Mouse (Mus musculus): ENCODE data around the gene Heca. TPM values are rescaled to one million over a fixed set of nuclear protein-coding genes. Genes with fewer than 3 reads are reported as not detected.

Gene Heca
- polyA plus RNA-seq, 1 experiment from 2014 or later, result 4.6 TPM

GRCm38 (mm10) chr10:17860701-17861480, 87.0 kb downstream of the Heca start:
- Histone ChIP-seq H3K4me2 (ENCODE audit: low read depth, low read length) (no peak overlapping the region), H3K27ac (ENCODE audit: low read length) (no peak overlapping the region), H3K36me3 (ENCODE audit: control insufficient read depth, insufficient read depth, low read length) (no peaks in the 10 kb centered on the region), H3K9me3 (replicated peaks; ENCODE audit: control insufficient read depth, low read length) (no peaks in the 10 kb centered on the region), H3K27me3 (ENCODE audit: control insufficient read depth, insufficient read depth, low read length) (no peaks in the 10 kb centered on the region), H3K9ac (ENCODE audit: low read length) (no peak overlapping the region), H3K4me3 (replicated peaks; ENCODE audit: low read length) (no peak overlapping the region), H3K4me1 (ENCODE audit: control insufficient read depth, insufficient read depth, low read length) (no peaks in the 10 kb centered on the region; the same call in 1 of the 2 replicates)
- WGBS, result 63% methylated on average over 6 of the region's 6 CpGs
- no peak for ATAC-seq (ENCODE audit: insufficient read depth, low FRiP score)

- no peak for ATAC-seq (ENCODE audit: insufficient read depth, low FRiP score)
- no peaks in the 10 kb centered on the region for H3K27me3 ChIP-seq (ENCODE audit: control insufficient read depth, insufficient read depth, low read length)
- H3K9ac ChIP-seq (ENCODE audit: low read length), result no peak overlapping the region
- no peak overlapping the region for H3K27ac ChIP-seq (ENCODE audit: low read length)
- H3K9me3 ChIP-seq (replicated peaks; ENCODE audit: control insufficient read depth, low read length), result no peaks in the 10 kb centered on the region
- H3K36me3 ChIP-seq (ENCODE audit: control insufficient read depth, insufficient read depth, low read length), result no peaks in the 10 kb centered on the region
- H3K4me3 ChIP-seq (replicated peaks; ENCODE audit: low read length), result no peak overlapping the region
- WGBS, result 85% methylated on average over 9 of the region's 9 CpGs
- no peaks in the 10 kb centered on the region; the same call in 1 of the 2 replicates for H3K4me1 ChIP-seq (ENCODE audit: control insufficient read depth, insufficient read depth, low read length)
- H3K4me2 ChIP-seq (ENCODE audit: low read depth, low read length), result no peak overlapping the region
These were observed 90.1 kb downstream of the Heca start for GRCm38 (mm10) chr10:17857647-17858261.

- Histone ChIP-seq H3K4me2 (ENCODE audit: low read depth, low read length) (no peak overlapping the region), H3K9ac (ENCODE audit: low read length) (no peak overlapping the region), H3K9me3 (replicated peaks; ENCODE audit: control insufficient read depth, low read length) (no peaks in the 10 kb centered on the region), H3K4me1 (ENCODE audit: control insufficient read depth, insufficient read depth, low read length) (no peaks in the 10 kb centered on the region), H3K27ac (ENCODE audit: low read length) (0 out of 2 replicates have a peak overlapping the region, but pooled peaks have one; percentile 17), H3K36me3 (ENCODE audit: control insufficient read depth, insufficient read depth, low read length) (no peaks in the 10 kb centered on the region), H3K4me3 (replicated peaks; ENCODE audit: low read length) (no peak overlapping the region), H3K27me3 (ENCODE audit: control insufficient read depth, insufficient read depth, low read length) (no peaks in the 10 kb centered on the region)
- peak; percentile 86 for ATAC-seq (ENCODE audit: insufficient read depth, low FRiP score)
- 38% methylated on average over 4 of the region's 4 CpGs for WGBS
These were observed 102.9 kb downstream of the Heca start for GRCm38 (mm10) chr10:17844781-17845537.

GRCm38 (mm10) chr10:17842030-17842429, 105.8 kb downstream of the Heca start:
- no peak overlapping the region for H3K4me3 ChIP-seq (replicated peaks; ENCODE audit: low read length)
- H3K9me3 ChIP-seq (replicated peaks; ENCODE audit: control insufficient read depth, low read length), result no peaks in the 10 kb centered on the region
- H3K27me3 ChIP-seq (ENCODE audit: control insufficient read depth, insufficient read depth, low read length), result no peaks in the 10 kb centered on the region
- H3K9ac ChIP-seq (ENCODE audit: low read length), result no peak overlapping the region
- no peak overlapping the region for H3K27ac ChIP-seq (ENCODE audit: low read length)
- no peak for ATAC-seq (ENCODE audit: insufficient read depth, low FRiP score)
- H3K36me3 ChIP-seq (ENCODE audit: control insufficient read depth, insufficient read depth, low read length), result no peaks in the 10 kb centered on the region
- no peaks in the 10 kb centered on the region for H3K4me1 ChIP-seq (ENCODE audit: control insufficient read depth, insufficient read depth, low read length)
- 83% methylated on average over 3 of the region's 3 CpGs for WGBS
- H3K4me2 ChIP-seq (ENCODE audit: low read depth, low read length), result no peak overlapping the region

- H3K4me2 ChIP-seq (ENCODE audit: low read depth, low read length), result no peak overlapping the region
- ATAC-seq (ENCODE audit: insufficient read depth, low FRiP score), result no peak
- no peak overlapping the region for H3K27ac ChIP-seq (ENCODE audit: low read length)
- H3K36me3 ChIP-seq (ENCODE audit: control insufficient read depth, insufficient read depth, low read length), result no peaks in the 10 kb centered on the region
- H3K4me3 ChIP-seq (replicated peaks; ENCODE audit: low read length), result no peak overlapping the region
- H3K9ac ChIP-seq (ENCODE audit: low read length), result no peak overlapping the region
- WGBS, result 87% methylated on average over 1 of the region's 1 CpGs
- no peaks in the 10 kb centered on the region for H3K4me1 ChIP-seq (ENCODE audit: control insufficient read depth, insufficient read depth, low read length)
- no peaks in the 10 kb centered on the region for H3K27me3 ChIP-seq (ENCODE audit: control insufficient read depth, insufficient read depth, low read length)
- no peaks in the 10 kb centered on the region for H3K9me3 ChIP-seq (replicated peaks; ENCODE audit: control insufficient read depth, low read length)
These were observed 111.6 kb downstream of the Heca start for GRCm38 (mm10) chr10:17836275-17836674.

- H3K9me3 ChIP-seq (replicated peaks; ENCODE audit: control insufficient read depth, low read length), result no peaks in the 10 kb centered on the region
- no peaks in the 10 kb centered on the region for H3K27me3 ChIP-seq (ENCODE audit: control insufficient read depth, insufficient read depth, low read length)
- 77% methylated on average over 6 of the region's 6 CpGs for WGBS
- H3K4me3 ChIP-seq (replicated peaks; ENCODE audit: low read length), result no peak overlapping the region
- H3K9ac ChIP-seq (ENCODE audit: low read length), result no peak overlapping the region
- no peak overlapping the region for H3K27ac ChIP-seq (ENCODE audit: low read length)
- no peaks in the 10 kb centered on the region for H3K36me3 ChIP-seq (ENCODE audit: control insufficient read depth, insufficient read depth, low read length)
- no peak for ATAC-seq (ENCODE audit: insufficient read depth, low FRiP score)
- no peak overlapping the region for H3K4me2 ChIP-seq (ENCODE audit: low read depth, low read length)
- no peaks in the 10 kb centered on the region for H3K4me1 ChIP-seq (ENCODE audit: control insufficient read depth, insufficient read depth, low read length)
These were observed 112.8 kb downstream of the Heca start for GRCm38 (mm10) chr10:17835031-17835430.

- no peak overlapping the region for H3K9ac ChIP-seq (ENCODE audit: low read length)
- H3K36me3 ChIP-seq (ENCODE audit: control insufficient read depth, insufficient read depth, low read length), result no peaks in the 10 kb centered on the region
- H3K4me2 ChIP-seq (ENCODE audit: low read depth, low read length), result no peak overlapping the region
- WGBS, result 68% methylated on average over 3 of the region's 3 CpGs
- H3K27me3 ChIP-seq (ENCODE audit: control insufficient read depth, insufficient read depth, low read length), result no peaks in the 10 kb centered on the region
- ATAC-seq (ENCODE audit: insufficient read depth, low FRiP score), result no peak
- no peak overlapping the region for H3K4me3 ChIP-seq (replicated peaks; ENCODE audit: low read length)
- H3K9me3 ChIP-seq (replicated peaks; ENCODE audit: control insufficient read depth, low read length), result no peaks in the 10 kb centered on the region
- no peaks in the 10 kb centered on the region for H3K4me1 ChIP-seq (ENCODE audit: control insufficient read depth, insufficient read depth, low read length)
- H3K27ac ChIP-seq (ENCODE audit: low read length), result no peak overlapping the region
These were observed 116.8 kb downstream of the Heca start for GRCm38 (mm10) chr10:17831041-17831440.

- no peak overlapping the region for H3K4me2 ChIP-seq (ENCODE audit: low read depth, low read length)
- no peak overlapping the region for H3K4me3 ChIP-seq (replicated peaks; ENCODE audit: low read length)
- no peaks in the 10 kb centered on the region for H3K4me1 ChIP-seq (ENCODE audit: control insufficient read depth, insufficient read depth, low read length)
- WGBS, result 70% methylated on average over 4 of the region's 4 CpGs
- no peak overlapping the region for H3K27ac ChIP-seq (ENCODE audit: low read length)
- H3K27me3 ChIP-seq (ENCODE audit: control insufficient read depth, insufficient read depth, low read length), result no peaks in the 10 kb centered on the region
- no peaks in the 10 kb centered on the region for H3K9me3 ChIP-seq (replicated peaks; ENCODE audit: control insufficient read depth, low read length)
- H3K9ac ChIP-seq (ENCODE audit: low read length), result no peak overlapping the region
- H3K36me3 ChIP-seq (ENCODE audit: control insufficient read depth, insufficient read depth, low read length), result no peaks in the 10 kb centered on the region
- no peak for ATAC-seq (ENCODE audit: insufficient read depth, low FRiP score)
These were observed 118.7 kb downstream of the Heca start for GRCm38 (mm10) chr10:17829205-17829604.

GRCm38 (mm10) chr10:17827391-17827790, 120.5 kb downstream of the Heca start:
- Histone ChIP-seq H3K9ac (ENCODE audit: low read length) (peak overlapping the region; percentile 49), H3K9me3 (replicated peaks; ENCODE audit: control insufficient read depth, low read length) (no peaks in the 10 kb centered on the region), H3K27me3 (ENCODE audit: control insufficient read depth, insufficient read depth, low read length) (no peaks in the 10 kb centered on the region), H3K36me3 (ENCODE audit: control insufficient read depth, insufficient read depth, low read length) (no peaks in the 10 kb centered on the region), H3K4me3 (replicated peaks; ENCODE audit: low read length) (no peak overlapping the region), H3K4me1 (ENCODE audit: control insufficient read depth, insufficient read depth, low read length) (no peaks in the 10 kb centered on the region), H3K4me2 (ENCODE audit: low read depth, low read length) (peak overlapping the region; percentile 21; the same call in 1 of the 2 replicates), H3K27ac (ENCODE audit: low read length) (no peak overlapping the region)
- no peak for ATAC-seq (ENCODE audit: insufficient read depth, low FRiP score)
- 7% methylated on average over 12 of the region's 12 CpGs for WGBS
